Mouse (Mus musculus) G1E (cell line): Measurements from ENCODE around the gene Fez2.

Experiments
- CTCF ChIP-seq: IDR thresholded peaks from 2 replicates; pipeline ENCODE4 v1.5.1; 2012; ENCODE audit warnings: low read depth, low read length, inconsistent platforms, mixed read lengths
- GATA1 ChIP-seq: IDR thresholded peaks from 2 replicates; pipeline ENCODE4 v1.6.1; 2012; ENCODE audit warnings: borderline replicate concordance, low read length, inconsistent platforms, mixed read lengths
- TAL1 ChIP-seq: conservative IDR thresholded peaks from 2 replicates; pipeline ENCODE4 v1.6.1; 2012; ENCODE audit warnings: low read depth, low read length, inconsistent platforms, mixed read lengths

DNA sequence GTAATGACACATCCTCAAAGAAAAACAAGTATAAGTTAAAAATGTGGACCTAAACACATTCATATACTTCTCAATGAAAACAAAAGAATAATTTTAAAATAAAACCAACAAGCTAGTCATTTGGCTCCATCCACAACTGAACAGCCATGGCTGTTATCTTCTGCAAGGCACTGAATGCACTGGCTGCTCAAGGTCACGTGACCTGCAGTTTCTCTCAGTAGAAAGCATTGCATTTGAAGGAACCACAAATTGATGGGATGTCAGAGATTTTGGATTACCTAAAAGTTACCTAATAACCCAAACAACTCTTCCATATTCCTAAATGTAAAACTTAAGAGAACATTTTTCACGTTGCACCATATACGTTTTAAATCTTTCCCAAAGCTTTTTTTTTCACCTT is 47.1 kb upstream of the Fez2 start:
- no peak for TF ChIP-seq CTCF
- TF ChIP-seq GATA1, result no peak
- TF ChIP-seq TAL1, result no peak
